Mouse (Mus musculus) natural killer cell, adult 2 months (primary cell): ENCODE measurements around the gene Col5a1.

Source experiments
- DNase-seq, 2 experiments: peaks; one replicate each; pipeline ENCODE4 v3.0.0; 2022; ENCODE audit warnings: low spot score in 2 of 2

The Col5a1 gene

DNA sequence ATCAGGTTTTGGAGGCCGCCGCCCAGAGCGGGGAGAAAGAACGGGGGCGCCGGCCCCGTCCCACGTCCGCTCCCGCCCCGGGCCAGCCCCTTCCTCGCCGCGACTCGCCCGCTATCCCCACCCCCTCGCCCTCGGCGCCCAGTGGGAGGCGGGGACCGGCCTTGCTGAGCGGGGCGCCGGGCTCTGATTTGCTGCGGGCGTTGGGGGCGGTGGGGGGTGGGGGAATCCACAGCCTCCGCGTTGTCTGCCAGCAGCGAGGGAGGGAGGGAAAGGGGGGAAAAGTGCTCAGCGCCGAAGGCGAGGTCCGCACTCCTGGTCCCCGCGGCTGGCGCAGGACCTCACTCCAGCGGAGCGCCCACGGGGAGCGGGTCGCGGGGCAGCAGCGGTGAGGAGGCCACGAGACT, at the start of gene Col5a1:
Gene Col5a1 (plus strand): TSS at position 278 of the 404 bp plus-strand sequence.
- no peak for DNase-seq

DNA sequence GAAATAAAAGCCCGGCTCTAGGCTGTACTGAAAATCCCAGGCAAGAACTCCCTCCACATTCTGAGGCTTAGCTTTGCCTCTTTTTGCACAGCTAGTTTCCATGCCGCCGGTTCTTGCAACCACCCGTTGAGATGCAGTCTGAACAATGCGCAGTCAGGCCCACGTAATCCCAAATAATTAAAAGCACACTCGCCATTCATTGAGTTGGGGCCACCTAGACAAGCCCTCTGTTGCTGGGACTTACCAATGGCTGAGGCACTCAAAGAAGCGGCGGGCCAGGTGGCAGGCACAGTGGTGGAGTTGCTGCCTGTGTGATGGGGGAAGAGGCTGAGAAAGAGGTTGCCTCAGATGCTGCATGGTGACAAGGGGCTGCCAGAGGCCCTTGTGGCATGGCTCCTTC, 48.1 kb upstream of the Col5a1 start:
- DNase-seq = no peak

DNA sequence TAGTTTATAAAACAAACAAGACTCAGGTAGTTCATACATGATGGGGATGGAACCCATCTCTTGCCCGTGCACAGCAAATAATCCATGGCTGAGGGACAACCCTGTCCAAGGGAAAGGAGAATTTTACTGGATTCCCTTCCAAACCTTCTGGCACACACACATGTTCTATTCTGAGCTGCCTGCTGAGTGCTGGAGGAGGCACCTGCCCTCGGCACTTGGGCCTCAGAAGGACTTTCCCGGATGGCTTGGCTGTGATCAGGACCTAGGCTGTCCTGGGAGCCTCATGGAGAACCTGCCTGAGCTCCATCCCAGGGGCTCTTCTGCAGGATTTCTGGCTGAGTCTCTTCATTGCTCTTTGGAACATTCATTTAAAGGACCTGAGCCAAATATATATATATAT, 45.3 kb upstream of the Col5a1 start:
- no peak for DNase-seq

DNA sequence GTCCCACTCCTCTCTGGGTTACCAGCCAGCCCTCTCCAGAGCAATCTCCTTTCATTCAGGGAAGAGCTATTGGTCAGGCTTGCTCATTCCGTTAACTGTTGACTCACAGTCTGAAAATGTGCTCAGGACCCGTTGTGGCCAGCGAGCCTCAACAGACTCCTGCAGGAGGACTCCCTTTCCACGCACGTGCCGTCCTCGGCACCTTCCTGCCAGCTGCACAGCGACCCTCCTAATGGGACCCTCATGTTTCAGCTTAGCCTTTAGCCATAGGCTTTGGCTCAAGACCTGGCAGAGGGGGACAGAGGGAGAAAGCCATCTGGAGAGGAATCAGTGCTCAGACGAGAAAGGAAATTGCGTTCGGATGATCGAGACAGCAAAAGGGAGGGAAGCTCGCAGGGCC, 43.3 kb upstream of the Col5a1 start:
- DNase-seq = no peak

DNA sequence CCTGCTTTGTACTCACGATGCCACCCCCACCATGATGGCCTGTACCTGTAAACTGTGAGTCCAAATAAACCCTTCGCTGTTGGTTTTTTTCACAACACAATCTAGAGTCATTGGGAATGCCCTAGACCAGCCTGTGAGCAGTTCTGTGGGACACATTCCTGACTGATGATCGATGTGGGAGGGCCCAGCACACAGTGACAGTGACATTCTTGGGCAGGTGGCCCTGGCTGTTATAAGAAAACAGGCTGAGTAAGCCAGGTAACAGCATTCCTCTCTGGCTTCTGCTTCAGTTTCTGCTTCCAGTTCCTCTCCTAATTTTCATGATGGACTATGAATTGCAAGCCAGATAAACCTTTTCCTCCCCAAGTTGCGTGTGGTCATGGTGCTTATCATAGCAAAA, 41.3 kb upstream of the Col5a1 start:
- no peak for DNase-seq

GRCm38 (mm10) chr2:27847001-27847400, 39.2 kb upstream of the Col5a1 start:
- no peak for DNase-seq

DNA sequence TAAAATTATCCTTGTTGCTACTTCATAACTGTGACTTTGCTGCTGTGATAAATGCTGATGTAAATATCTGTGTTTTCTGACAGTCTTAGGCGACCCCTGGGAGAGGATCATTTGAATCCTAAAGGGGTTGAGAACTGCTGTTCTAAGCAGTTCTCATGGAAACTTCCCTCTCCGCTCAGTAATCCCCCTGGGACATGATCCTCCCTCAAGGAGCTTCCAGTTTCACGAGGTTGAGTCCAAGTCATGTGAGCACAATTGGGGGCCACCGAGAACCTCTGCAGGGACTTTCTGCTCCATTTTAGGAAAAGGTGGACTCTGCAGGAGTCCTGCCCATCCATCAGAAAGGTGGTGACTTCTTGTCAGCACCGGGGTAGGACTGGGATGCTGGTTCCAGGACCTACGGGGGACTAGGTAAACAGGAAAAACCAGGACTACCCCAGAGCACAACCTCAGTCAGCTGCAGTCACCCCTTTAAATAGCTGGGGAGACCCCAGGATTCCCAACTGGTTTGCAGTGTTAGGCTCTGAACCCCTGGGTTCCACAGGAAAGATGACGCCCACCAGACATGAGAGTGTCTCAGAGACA, 38.3 kb upstream of the Col5a1 start:
- no peak for DNase-seq

DNA sequence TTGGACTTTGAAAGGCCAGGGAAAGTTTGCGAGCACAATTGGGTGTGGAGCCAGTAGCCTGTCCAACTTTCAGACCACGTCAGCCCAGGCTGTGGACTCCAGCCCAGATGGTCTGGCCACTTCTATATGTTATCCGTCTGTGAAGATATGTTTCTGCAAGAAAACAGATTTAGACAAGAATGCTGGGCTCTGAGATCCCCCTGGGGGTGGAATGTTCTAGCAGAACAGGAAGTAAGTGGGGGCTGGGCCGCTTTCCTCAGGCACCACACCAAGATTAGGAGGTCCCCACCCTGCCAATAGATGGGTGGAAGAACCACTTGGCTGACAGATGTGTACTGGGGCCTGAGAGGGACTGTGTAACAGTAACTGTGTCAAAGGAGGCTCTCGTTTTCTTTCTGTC, 37.8 kb upstream of the Col5a1 start:
- no peak for DNase-seq

GRCm38 (mm10) chr2:27858348-27858903, 27.8 kb upstream of the Col5a1 start:
- no peak for DNase-seq

GRCm38 (mm10) chr2:27861576-27862238, 24.5 kb upstream of the Col5a1 start:
- no peak for DNase-seq

DNA sequence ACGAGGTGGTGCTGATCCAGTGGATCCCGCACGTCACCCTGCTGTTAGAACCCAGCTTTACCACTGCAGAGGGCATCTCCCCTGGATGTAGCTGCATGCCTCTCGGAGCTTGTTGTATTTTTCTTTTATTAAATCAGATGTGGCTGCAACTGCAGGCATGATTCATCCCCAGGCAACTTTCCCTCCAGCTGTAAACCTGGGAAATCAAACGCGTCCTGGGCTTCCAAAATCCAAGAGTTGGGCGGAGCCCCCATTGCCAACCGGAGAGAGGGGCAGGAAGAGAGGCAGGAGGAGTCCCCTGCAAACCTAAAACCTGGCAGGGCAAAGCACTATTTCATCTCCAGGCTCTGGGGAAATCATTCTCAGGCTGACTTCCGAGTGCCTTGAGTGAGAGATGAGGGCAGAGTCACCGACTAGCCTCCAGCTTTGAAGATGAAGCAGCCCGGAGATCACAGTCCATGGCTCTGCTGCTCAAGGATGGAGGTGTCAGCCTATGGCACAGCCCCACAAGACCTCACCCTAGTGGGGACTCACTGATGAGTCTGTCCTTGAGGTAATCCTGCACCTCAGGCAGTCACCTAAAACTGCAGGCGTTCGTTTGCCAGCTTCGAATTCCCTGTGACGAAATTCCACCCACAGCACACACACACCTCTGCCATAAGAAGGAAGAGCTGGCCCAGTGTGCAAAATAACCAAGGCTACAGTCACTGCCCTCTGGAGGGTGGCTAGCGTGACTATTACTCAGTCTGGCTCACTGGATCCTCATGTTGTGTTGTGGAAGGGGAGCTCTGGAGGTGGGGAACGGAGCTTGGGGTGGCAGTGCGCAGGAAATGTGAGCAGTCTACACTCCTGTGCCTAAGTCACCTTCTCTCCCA, 21.5 kb upstream of the Col5a1 start:
- no peak for DNase-seq

DNA sequence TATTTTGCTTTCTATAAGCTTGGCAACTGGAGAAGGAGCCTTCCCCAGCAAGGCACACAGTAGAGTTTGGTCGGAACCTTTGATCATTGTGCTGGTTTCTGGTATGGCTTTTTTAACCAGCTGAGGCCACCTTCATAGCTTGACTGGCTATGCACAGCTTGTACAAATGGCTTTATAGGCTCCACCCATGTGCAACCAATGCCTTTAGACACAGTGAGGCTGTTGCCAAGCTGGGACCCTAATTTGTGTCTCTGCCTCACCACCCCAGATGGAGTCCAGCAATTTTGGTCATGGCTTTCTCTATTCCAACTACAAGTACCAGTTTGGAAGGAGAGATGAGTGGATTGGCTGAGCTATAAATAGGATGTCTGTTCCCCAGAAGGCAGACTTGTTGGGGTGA, 15.6 kb upstream of the Col5a1 start:
- DNase-seq = no peak

- no peak for DNase-seq
Observed at GRCm38 (mm10) chr2:27871056-27871455, 15.2 kb upstream of the Col5a1 start.

DNA sequence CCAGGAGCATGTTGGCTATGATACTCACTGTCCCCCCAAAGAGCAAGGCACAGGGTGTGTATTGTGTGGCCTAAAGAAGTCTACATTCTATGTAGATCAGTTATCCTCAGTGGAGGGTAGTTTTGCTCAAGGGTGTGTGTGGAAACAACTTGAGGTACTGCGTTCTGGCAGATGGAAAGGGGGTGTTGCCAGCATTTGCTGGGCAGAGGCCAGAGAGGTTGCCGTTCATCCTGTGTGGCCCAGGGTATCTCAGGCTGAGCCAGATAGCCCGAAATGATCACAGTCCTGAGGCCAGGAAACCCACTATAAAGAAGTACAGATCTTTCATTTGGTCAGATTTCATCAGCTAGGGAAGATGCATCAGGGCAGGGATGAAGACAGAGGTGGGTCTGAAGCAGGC, 13.9 kb upstream of the Col5a1 start:
- no peak for DNase-seq

DNA sequence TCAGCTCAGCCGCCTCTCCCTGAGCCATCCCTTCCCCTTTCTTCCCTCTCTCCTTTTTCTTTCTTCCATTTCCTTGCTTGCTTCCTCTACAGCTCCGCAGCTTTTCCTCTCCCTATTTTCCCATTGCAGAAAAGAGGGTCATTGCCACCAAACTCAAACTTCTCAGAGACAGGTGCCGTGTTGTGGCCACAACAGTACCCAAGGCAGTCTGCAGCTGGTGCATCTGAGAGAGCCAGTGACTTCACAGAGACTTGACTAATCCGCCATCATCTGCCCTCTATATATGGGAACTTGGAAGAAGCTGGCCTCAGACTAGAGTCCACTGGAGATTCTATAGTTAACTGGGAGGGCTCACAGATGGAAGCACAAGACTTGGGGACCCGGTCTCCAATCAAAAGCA, 13.2 kb upstream of the Col5a1 start:
- DNase-seq = no peak

DNA sequence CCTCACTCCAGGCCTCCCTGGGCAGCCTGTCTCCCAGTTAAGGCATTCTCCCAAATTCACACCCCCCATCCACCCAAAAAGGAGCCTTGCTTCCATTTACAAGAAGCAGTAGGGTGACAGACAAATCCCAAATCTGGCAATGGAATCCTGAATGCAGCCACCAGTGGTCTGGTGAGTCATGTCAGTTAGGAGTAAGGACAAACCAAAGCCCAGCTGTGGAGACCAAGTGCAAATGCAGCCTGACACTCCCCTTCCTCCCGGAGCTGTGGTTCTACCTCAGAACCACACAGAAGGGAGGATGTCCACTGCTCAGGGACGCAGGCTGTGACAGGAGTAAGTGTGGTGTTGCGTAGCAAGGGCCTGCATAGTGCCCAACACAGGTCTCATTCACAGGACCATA, 11.6 kb upstream of the Col5a1 start:
- no peak for DNase-seq

- no peak for DNase-seq
Observed at GRCm38 (mm10) chr2:27875231-27875630, 11.0 kb upstream of the Col5a1 start.

- DNase-seq = no peak
Observed at GRCm38 (mm10) chr2:27875786-27876185, 10.4 kb upstream of the Col5a1 start.

DNA sequence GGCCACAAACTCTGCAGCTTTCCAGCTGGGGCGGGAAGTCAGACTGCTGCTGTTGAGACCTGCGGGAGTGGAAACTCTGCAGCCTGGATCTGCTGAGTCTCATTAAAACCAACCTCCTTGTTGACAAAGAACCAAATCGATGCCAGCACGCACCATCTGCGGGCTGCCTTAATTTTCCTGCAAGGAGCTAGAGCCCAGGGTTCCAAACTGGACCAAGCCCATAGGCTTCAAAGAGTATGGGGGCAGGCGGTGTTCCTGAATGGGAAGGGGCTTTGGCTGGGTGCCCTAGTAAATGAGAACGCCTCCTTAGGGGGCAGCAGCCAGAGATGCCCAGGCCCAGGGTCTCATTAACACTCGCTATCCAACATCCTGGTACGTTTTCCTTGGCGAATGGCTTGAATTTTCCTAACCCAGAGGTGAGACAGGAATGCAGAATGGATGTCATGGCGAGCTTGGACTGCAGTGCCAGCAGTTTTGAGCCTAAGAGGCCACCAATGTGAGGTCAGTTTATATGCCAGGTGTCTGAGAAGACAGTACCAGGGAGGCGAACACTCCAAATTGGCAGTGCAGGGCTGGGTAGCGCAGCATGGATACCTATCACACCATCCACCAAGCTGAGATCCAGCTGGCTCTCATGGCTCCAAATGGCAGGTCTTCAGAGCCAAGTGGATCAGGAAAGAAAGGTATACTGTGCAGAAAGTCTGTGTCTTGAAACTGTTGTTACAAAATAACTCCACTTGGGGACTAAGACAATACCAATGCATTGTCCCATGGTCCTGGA, 9.3 kb upstream of the Col5a1 start:
- DNase-seq = no peak

DNA sequence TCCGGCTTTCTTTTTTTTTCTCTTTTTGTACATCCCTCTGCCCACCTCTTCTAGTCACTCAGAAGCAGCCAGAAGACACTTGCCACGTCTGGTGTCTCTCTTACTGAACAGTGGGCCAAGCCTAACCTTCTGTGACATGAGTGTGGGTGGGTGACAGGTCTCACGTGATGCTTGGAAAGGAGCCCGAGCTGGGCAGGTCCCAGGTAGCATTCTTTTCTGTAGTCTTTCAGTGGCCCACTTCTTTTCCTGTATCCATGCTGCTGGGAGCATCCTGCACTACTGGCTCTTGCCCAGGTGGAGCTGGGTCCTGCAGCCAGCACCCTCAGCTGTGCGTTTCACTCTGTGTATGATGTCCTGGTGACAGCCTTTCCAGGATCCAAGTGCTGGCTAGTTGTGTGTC, 8.2 kb upstream of the Col5a1 start:
- no peak for DNase-seq

DNA sequence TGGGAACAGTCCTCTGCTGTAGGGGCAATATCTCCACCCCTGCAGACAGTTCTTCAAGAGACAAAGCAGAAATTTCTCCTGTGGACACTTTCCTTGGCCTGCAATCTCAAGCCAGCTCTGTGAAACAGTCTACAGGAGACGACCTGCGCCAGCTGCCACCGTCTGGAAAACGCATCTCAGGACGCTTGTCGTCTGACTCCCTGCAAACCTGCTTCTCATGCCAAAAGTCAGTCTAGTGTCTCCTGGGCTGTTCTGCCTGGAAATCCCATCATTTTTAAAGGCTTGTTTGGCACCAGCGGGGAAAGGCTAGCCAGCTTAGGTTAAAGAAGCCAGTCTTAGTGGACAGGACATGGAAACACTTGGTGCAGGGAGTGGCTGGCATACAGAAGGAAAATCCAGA, 2.9 kb upstream of the Col5a1 start:
- DNase-seq = no peak
